Mouse (Mus musculus): ENCODE data around the gene Map4k4.

Gene Map4k4

DNA sequence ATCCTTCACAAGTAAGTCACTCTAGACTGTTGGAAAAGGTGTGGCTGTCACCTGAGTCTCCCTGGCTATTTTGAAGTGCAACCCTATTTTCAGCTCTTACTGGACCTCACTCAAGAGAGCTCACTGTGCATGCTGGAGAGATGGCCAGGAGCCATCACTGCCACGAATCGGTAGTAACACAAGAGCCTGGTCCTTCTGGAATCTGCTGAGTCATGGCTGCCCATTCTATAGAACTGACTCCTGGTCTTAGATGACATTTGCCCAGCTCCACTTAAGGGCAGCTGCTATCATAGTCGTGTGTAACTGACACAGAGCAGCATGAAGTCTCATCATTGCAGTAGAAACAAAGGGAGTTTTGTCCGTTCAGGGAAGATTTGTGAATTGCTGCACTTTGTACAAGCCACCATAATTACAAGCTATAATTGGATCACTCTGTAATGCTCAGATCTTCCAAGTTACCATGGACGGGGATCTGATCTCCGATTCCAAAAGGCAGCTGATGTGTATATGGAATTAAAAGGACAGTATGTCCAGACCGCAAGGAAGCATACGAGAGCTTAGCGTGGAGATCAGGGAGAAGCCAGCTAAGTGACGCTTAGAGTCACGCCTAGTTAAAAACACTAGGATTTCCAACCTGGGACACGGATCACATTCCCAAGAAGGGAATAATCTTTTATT is 133.2 kb downstream of the Map4k4 start:
- DNase-seq (ENCODE audit: low read depth, low spot score), result no peak

DNA sequence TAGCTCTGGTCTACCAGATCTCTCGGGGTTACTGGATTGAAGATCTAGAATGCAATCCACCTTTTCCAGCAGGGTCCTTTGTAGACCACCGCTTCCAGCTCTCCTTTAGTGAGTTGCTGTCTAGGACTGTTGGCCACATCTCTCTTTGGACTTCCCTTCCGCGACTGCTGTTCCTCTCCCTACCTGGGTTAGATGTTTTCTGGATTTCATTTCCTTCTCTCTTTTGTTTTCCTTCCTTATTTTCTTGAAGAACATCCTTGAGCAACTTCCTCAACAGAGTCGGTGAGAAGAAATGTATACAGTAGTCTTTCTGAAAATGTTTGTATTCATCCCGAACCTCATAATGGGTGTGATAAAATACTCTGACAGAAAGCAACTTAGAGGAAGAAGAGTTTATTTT is 137.1 kb downstream of the Map4k4 start:
- DNase-seq (ENCODE audit: low read depth, low spot score), result no peak

DNA sequence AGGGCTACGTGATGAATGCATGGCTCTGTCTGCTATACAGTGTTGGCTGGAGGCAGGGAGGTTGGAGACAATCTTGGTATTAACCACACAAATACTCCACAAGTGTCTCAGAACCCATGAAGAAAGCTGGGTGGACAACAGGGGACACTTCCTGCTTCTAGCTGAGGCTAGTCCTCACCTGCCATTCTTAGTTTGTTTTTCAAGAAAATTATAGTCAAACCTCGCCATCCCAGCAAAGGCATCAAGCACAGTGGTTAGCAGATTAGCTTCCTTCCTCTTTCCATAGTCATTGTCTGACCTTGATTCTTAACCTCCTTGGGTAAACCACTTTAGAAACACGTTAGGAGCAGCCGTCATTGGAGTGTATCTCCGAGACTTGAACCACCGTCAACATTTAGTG is 145.0 kb downstream of the Map4k4 start:
- no peak for DNase-seq (ENCODE audit: low read depth, low spot score)

DNA sequence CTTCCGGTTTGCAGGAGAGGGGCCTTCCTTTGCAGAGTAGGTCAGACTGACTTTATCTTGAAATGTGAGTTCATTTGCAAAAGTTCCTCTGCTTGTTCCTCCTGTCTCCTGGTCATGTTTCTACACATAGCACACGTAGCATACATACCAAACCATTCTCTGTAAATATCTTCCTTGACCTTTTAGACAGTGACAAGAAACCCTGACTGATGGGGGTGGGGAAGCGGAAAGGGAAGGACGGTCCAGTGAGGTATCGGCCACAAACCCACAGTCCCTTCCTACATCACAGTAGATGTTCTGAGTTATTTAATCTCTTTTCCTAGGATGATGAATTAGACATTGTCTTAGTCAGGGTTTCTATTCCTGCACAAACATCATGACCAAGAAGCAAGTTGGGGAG is 145.9 kb downstream of the Map4k4 start:
- no peak for DNase-seq (ENCODE audit: low read depth, low spot score)

DNA sequence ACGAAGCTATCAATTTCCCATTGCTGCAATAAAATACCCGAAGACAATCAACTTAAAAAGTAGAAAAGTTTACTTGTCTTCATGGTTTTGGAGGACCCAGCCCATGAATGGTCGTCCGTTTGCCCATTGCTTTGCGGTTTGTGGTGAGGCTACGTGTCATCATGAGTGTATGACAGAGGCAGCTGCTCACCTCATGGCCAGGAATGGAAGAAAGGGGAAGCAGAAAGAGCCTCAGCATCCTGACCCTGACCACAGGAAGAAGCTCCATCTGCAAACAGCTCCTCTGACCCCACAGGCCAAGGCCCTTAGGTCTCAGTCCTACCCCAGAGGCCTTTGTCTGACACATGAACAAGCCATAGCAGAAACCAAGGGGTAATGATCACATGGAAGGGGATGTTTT is 150.4 kb downstream of the Map4k4 start:
- no peak for DNase-seq (ENCODE audit: low read depth, low spot score)

DNA sequence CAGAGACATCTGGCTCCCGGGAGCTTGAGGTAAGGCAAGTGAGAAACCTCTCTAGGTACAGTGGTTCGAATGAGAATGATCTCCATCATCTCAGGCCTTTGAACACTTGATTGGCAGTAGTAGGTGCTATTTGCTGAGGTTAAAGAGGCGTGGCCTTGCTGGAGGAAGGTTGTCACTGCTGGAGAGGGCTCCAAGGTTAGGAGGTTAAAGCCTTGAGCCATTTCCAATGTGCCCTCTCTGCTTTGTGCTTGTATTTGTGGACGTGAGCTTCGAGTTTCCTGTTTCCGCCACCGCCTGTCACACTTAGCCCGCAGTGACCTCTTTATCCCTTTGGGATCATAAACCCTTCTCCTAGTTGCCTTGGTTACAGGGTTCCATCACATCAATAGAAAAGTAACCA is 151.4 kb downstream of the Map4k4 start:
- no peak for DNase-seq (ENCODE audit: low read depth, low spot score)

DNA sequence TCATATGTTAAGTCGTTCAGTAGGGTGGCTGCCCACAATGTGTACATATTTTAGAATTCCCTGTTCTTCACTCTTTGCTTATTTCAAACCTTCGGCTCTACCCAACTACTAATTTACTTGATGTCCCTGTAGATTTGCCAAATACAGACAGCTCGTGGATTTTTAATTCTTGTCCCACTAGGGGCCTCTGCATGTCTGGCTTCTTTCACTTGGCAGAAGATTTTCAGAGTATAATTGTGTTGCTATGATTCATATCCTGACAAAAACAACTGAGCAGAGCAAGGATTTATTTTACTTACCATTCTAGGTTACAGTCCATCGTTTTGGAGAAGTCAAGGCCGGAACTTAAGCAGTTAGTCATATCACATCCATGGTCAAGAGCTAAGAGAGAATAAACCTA is 152.4 kb downstream of the Map4k4 start:
- DNase-seq (ENCODE audit: low read depth, low spot score), result no peak

DNA sequence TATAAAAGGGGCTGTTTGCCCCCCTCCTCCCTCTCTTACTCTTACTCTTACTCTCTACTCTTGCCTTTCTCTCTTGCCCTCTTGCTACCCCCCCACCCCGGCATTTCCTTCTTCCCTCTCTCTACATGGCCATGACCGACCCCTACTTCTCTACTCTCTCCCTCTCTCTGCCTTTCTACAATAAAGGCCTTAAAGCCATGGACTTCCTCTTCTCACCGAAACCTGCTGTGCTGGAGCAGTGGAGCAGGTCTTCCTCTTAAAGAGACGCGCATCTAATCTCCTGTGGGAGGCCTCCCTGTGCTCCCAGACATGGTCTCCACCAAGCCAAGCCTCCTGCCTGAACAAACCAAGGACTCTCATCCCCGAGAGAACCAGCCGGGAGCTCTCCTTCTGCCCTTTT is 154.3 kb downstream of the Map4k4 start:
- DNase-seq (ENCODE audit: low read depth, low spot score), result no peak

DNA sequence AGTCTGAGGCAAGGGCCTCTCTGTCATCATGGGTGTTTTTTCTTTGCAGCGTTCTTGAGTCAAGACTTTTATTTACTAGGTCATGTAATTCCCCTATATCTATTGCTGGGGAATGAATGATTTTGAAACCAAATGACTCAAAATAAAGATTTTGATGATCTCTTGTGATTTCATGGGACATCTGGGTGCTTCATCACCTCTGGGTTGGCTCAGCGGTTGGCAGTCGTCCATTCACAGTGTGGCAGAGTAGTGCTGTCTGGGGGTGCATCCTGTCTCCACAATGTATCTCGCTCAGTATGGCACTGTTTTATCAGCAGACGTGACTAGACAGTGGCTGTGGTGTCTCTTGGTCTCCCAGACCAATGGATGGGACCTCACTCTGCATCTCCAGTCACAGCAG is 155.2 kb downstream of the Map4k4 start:
- no peak for DNase-seq (ENCODE audit: low read depth, low spot score)

DNA sequence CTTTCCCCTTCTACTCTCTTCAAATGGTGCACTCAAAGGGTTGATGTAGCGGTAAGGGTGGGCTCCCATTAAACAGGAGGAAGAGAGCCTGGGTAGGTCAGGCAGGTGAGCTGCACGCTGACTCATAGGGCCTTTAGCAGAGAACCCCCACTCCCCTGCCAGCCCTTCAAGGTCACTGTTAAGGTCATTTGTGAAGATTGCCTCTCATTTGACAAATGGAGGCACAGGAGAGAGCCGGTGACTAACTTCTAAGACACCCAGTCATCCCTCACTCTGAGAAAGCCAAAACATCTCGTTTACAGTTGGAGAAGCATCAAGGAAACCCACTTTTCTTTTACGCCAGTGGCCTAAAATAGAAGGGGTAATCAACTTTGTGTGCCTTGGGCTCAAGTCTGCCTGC is 156.6 kb downstream of the Map4k4 start:
- no peak for DNase-seq (ENCODE audit: low read depth, low spot score)

DNA sequence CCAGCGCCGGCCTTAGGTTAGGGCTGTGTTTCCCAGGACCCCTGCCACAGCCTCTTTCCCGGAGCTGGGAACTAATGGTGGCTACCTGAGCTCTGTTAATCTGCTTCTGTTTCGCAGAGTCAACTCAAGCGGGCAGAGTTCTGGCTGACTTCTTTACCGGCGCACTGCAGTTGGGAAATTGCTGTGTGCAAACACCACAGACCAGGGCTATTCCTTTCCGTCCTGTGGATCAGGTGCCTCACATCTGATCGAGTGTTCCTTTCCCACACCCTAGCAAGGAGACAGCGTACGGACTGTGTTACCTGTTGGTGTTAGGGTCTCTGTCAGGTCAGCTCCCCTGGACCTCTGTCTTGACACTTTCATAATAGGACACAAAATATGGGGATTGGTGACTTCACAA is 157.3 kb downstream of the Map4k4 start:
- DNase-seq (ENCODE audit: low read depth, low spot score), result no peak

DNA sequence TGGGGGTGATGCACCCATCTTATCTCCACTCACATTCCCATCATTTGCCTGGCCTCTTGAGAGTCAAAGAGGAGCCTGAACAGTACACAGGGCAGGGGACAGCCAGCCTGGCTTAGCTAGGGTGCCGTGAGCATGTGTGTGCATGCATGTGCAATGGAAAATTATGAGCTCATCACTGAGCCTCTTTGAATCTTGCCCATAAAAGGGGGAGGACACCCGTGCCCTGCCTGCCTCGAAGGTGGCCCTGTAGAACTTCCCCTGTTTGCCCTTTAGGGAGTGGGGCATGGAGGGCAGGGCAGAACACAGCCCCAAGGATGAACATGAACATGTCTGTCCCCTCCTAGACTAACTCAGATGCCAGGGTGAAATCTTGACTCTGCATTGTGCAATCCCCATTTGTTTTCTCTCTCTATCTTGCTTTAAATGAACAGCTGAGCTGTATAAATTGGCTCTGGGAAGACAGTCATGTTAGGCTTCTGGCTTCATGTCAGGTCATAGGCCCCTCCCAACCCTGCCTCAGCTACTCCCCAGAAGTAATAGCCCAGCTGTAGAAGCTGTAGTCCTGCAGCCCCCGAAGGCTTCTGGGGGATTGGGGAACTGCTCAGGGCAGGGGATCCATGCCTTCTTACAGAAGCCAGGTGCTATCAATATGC is 158.5 kb downstream of the Map4k4 start:
- DNase-seq (ENCODE audit: low read depth, low spot score), result no peak

DNA sequence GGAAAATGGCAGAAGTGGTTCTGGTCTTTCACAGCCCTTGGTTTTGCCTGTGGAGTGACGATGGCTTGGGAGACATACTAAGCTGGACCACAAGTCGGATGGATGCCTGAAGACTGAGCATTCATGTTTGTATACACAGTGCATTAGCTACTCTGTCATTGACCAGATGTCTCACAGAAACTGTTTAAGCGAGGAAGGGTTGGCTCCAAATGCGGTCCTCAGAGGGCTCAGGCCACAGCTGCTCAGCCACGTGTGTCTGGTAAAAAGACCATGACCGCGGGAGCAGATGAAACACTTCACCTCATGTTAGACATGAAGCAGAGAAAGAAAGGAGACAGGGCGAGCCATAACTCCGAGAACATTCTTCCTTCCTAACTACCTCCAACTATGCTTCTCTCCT is 160.6 kb downstream of the Map4k4 start:
- no peak for DNase-seq (ENCODE audit: low read depth, low spot score)

DNA sequence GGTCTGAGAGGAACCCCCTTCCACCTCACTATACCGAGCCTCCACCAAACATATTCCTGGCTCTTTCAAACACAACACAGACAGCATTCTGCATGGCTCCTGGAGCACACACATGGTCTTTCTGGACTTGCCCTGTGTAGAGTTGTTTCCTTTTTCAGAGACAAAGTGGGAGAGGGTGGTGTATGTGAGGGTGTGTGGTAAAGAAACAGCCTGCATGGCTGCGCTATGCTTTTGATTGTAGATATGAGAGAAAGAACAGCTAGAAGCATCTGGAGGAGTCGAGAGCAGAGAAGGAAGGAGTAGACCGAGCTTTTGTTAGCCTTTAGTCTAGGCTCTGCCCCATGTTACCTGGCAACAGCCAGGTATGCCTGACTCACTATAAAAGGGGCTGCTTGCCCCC is 162.7 kb downstream of the Map4k4 start:
- DNase-seq (ENCODE audit: low read depth, low spot score), result no peak

DNA sequence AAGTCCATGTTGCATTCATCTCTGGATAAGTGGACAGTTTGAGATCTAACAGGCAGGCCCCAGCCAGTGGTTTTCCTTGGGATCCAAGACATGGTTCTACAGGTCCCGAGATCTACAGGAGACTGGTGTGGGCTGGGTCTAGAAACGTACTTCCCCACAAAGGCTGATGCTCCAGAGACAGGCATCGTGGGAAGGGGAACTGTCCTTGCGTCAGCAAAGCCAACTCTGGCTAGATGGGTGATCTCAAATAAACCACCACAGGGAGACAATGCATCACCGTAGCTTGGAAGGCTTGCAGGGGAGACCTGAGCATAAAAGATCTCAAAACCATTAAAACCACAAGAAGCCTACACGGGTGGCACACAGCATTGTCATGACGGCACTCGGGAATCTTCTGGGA is 163.8 kb downstream of the Map4k4 start:
- DNase-seq (ENCODE audit: low read depth, low spot score), result no peak

DNA sequence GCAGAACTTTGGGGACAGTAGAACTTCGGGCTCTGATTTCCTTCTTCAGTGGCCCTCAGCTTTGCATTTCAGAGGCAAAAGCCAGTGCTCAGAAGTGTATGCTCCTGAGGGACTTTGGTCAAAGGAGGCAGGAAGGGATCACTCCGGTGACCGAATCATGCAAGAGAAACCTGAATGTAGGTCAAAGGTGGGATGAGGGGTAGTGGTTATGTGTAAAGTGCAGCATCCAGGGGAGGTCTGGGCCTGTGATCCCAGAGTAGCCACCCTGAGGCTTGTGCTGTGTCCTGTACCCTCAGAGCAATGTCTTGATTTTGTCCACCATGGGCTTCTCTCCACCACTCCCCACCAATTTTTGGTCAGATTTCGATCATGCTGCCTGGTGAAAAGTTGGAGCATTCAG is 171.8 kb downstream of the Map4k4 start:
- no peak for DNase-seq (ENCODE audit: low read depth, low spot score)

DNA sequence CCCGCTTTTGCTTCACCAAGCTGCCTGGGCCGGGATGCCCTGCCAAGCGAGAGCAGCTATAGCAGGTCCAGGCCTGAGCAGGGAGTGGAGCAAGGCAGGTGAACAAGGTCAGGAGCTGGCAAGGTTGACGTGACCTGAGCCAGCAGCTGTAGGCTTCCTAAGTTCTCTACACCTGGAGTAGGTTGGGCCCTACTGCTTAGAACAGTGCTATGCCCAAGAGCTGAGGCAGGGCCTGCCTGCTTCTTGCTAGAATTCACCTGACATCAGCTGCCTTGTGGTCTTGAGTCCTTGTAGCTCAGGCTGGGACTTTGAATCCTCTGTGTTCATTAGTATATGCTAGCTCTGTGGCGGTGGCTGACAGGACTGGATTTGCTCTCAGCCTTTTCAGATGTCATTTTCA is 173.1 kb downstream of the Map4k4 start, which contains the start of gene Il1r2:
Il1r2 (plus strand) TSS at position 301 of the 400 bp plus-strand sequence.
- no peak for DNase-seq (ENCODE audit: low read depth, low spot score)

All from brain, embryonic 18.5 days (tissue).